Mouse (Mus musculus): ENCODE data around the gene Nipal4. TPM values are rescaled to one million over a fixed set of nuclear protein-coding genes. Genes with fewer than 3 reads are reported as not detected.

Gene Nipal4
- polyA plus RNA-seq, 1 experiment from 2014 or later = 1.6 TPM

GRCm38 (mm10) chr11:46125093-46125834 is 41.0 kb downstream of the Nipal4 start:
- WGBS = 93% methylated on average over 12 of the region's 12 CpGs
- H3K9me3 ChIP-seq (ENCODE audit: control insufficient read depth, low read length) = no peaks in the 10 kb centered on the region
- H3K4me3 ChIP-seq (ENCODE audit: low read depth, low read length) = no peak overlapping the region
- no peak overlapping the region for H3K4me2 ChIP-seq (replicated peaks; ENCODE audit: low read depth, low read length)
- H3K4me1 ChIP-seq (replicated peaks; ENCODE audit: control insufficient read depth, insufficient read depth, low read length) = no peaks in the 10 kb centered on the region
- no peaks in the 10 kb centered on the region for H3K36me3 ChIP-seq (ENCODE audit: control insufficient read depth, insufficient read depth, low read length)
- H3K9ac ChIP-seq (ENCODE audit: low read depth, low read length) = no peak overlapping the region
- no peak for ATAC-seq (ENCODE audit: low FRiP score)
- no peak overlapping the region for H3K27ac ChIP-seq (ENCODE audit: low read depth, low read length)
- H3K27me3 ChIP-seq (ENCODE audit: control insufficient read depth, insufficient read depth, low read length) = no peaks in the 10 kb centered on the region
- no peak for DNase-seq (ENCODE audit: low spot score)

GRCm38 (mm10) chr11:46123328-46123866 is 42.9 kb downstream of the Nipal4 start:
- ATAC-seq (ENCODE audit: low FRiP score) = no peak
- Histone ChIP-seq H3K4me1 (replicated peaks; ENCODE audit: control insufficient read depth, insufficient read depth, low read length) (no peaks in the 10 kb centered on the region), H3K9ac (ENCODE audit: low read depth, low read length) (no peak overlapping the region), H3K9me3 (ENCODE audit: control insufficient read depth, low read length) (no peaks in the 10 kb centered on the region), H3K27me3 (ENCODE audit: control insufficient read depth, insufficient read depth, low read length) (no peaks in the 10 kb centered on the region), H3K36me3 (ENCODE audit: control insufficient read depth, insufficient read depth, low read length) (no peaks in the 10 kb centered on the region), H3K4me2 (replicated peaks; ENCODE audit: low read depth, low read length) (no peak overlapping the region), H3K27ac (ENCODE audit: low read depth, low read length) (no peak overlapping the region), H3K4me3 (ENCODE audit: low read depth, low read length) (no peak overlapping the region)
- WGBS = 92% methylated on average over 8 of the region's 8 CpGs
- no peak for DNase-seq (ENCODE audit: low spot score)

GRCm38 (mm10) chr11:46122875-46123274 is 43.4 kb downstream of the Nipal4 start:
- no peaks in the 10 kb centered on the region for H3K27me3 ChIP-seq (ENCODE audit: control insufficient read depth, insufficient read depth, low read length)
- H3K9ac ChIP-seq (ENCODE audit: low read depth, low read length) = no peak overlapping the region
- no peak overlapping the region for H3K4me3 ChIP-seq (ENCODE audit: low read depth, low read length)
- H3K4me2 ChIP-seq (replicated peaks; ENCODE audit: low read depth, low read length) = no peak overlapping the region
- DNase-seq (ENCODE audit: low spot score) = no peak
- H3K27ac ChIP-seq (ENCODE audit: low read depth, low read length) = no peak overlapping the region
- ATAC-seq (ENCODE audit: low FRiP score) = no peak
- H3K36me3 ChIP-seq (ENCODE audit: control insufficient read depth, insufficient read depth, low read length) = no peaks in the 10 kb centered on the region
- WGBS = 88% methylated on average over 4 of the region's 4 CpGs
- no peaks in the 10 kb centered on the region for H3K4me1 ChIP-seq (replicated peaks; ENCODE audit: control insufficient read depth, insufficient read depth, low read length)
- H3K9me3 ChIP-seq (ENCODE audit: control insufficient read depth, low read length) = no peaks in the 10 kb centered on the region

- H3K27ac ChIP-seq (ENCODE audit: low read depth, low read length) = no peak overlapping the region
- no peaks in the 10 kb centered on the region for H3K9me3 ChIP-seq (ENCODE audit: control insufficient read depth, low read length)
- H3K4me1 ChIP-seq (replicated peaks; ENCODE audit: control insufficient read depth, insufficient read depth, low read length) = no peaks in the 10 kb centered on the region
- no peaks in the 10 kb centered on the region for H3K27me3 ChIP-seq (ENCODE audit: control insufficient read depth, insufficient read depth, low read length)
- H3K36me3 ChIP-seq (ENCODE audit: control insufficient read depth, insufficient read depth, low read length) = no peaks in the 10 kb centered on the region
- no peak overlapping the region for H3K4me2 ChIP-seq (replicated peaks; ENCODE audit: low read depth, low read length)
- DNase-seq (ENCODE audit: low spot score) = no peak
- no peak for ATAC-seq (ENCODE audit: low FRiP score)
- no peak overlapping the region for H3K4me3 ChIP-seq (ENCODE audit: low read depth, low read length)
- 94% methylated on average over 4 of the region's 4 CpGs for WGBS
- no peak overlapping the region for H3K9ac ChIP-seq (ENCODE audit: low read depth, low read length)
Measured at GRCm38 (mm10) chr11:46121666-46122065, 44.6 kb downstream of the Nipal4 start.

GRCm38 (mm10) chr11:46120084-46120483 is 46.2 kb downstream of the Nipal4 start:
- Histone ChIP-seq H3K36me3 (ENCODE audit: control insufficient read depth, insufficient read depth, low read length) (no peaks in the 10 kb centered on the region), H3K4me1 (replicated peaks; ENCODE audit: control insufficient read depth, insufficient read depth, low read length) (no peaks in the 10 kb centered on the region), H3K4me3 (ENCODE audit: low read depth, low read length) (no peak overlapping the region), H3K27me3 (ENCODE audit: control insufficient read depth, insufficient read depth, low read length) (no peaks in the 10 kb centered on the region), H3K4me2 (replicated peaks; ENCODE audit: low read depth, low read length) (no peak overlapping the region), H3K9me3 (ENCODE audit: control insufficient read depth, low read length) (no peaks in the 10 kb centered on the region), H3K27ac (ENCODE audit: low read depth, low read length) (no peak overlapping the region), H3K9ac (ENCODE audit: low read depth, low read length) (no peak overlapping the region)
- WGBS = 87% methylated on average over 10 of the region's 10 CpGs
- no peak for DNase-seq (ENCODE audit: low spot score)
- no peak for ATAC-seq (ENCODE audit: low FRiP score)

GRCm38 (mm10) chr11:46119624-46120023 is 46.7 kb downstream of the Nipal4 start:
- WGBS = 36% methylated on average over 4 of the region's 4 CpGs
- Histone ChIP-seq H3K4me3 (ENCODE audit: low read depth, low read length) (no peak overlapping the region), H3K27me3 (ENCODE audit: control insufficient read depth, insufficient read depth, low read length) (no peaks in the 10 kb centered on the region), H3K4me2 (replicated peaks; ENCODE audit: low read depth, low read length) (no peak overlapping the region), H3K27ac (ENCODE audit: low read depth, low read length) (no peak overlapping the region), H3K4me1 (replicated peaks; ENCODE audit: control insufficient read depth, insufficient read depth, low read length) (no peaks in the 10 kb centered on the region), H3K9me3 (ENCODE audit: control insufficient read depth, low read length) (no peaks in the 10 kb centered on the region), H3K36me3 (ENCODE audit: control insufficient read depth, insufficient read depth, low read length) (no peaks in the 10 kb centered on the region), H3K9ac (ENCODE audit: low read depth, low read length) (no peak overlapping the region)
- DNase-seq (ENCODE audit: low spot score) (no peak), ATAC-seq (ENCODE audit: low FRiP score) (no peak)

GRCm38 (mm10) chr11:46116510-46116909 is 49.8 kb downstream of the Nipal4 start:
- ATAC-seq (ENCODE audit: low FRiP score) (no peak), DNase-seq (ENCODE audit: low spot score) (no peak)
- Histone ChIP-seq H3K9me3 (ENCODE audit: control insufficient read depth, low read length) (no peaks in the 10 kb centered on the region), H3K4me2 (replicated peaks; ENCODE audit: low read depth, low read length) (no peak overlapping the region), H3K27me3 (ENCODE audit: control insufficient read depth, insufficient read depth, low read length) (no peaks in the 10 kb centered on the region), H3K27ac (ENCODE audit: low read depth, low read length) (no peak overlapping the region), H3K4me1 (replicated peaks; ENCODE audit: control insufficient read depth, insufficient read depth, low read length) (no peaks in the 10 kb centered on the region), H3K4me3 (ENCODE audit: low read depth, low read length) (no peak overlapping the region), H3K9ac (ENCODE audit: low read depth, low read length) (no peak overlapping the region), H3K36me3 (ENCODE audit: control insufficient read depth, insufficient read depth, low read length) (no peaks in the 10 kb centered on the region)
- WGBS = 93% methylated on average over 2 of the region's 2 CpGs

- DNase-seq (ENCODE audit: low spot score) = no peak
Measured at GRCm38 (mm10) chr11:46115411-46116173, 50.7 kb downstream of the Nipal4 start.

More at GRCm38 (mm10) chr11:46115411-46116173, 50.7 kb downstream of the Nipal4 start:
- H3K4me1 ChIP-seq (replicated peaks; ENCODE audit: control insufficient read depth, insufficient read depth, low read length) = no peaks in the 10 kb centered on the region
- 80% methylated on average over 9 of the region's 9 CpGs for WGBS
- no peak for ATAC-seq (ENCODE audit: low FRiP score)
- no peaks in the 10 kb centered on the region for H3K27me3 ChIP-seq (ENCODE audit: control insufficient read depth, insufficient read depth, low read length)
- no peak overlapping the region for H3K9ac ChIP-seq (ENCODE audit: low read depth, low read length)
- no peak overlapping the region for H3K4me2 ChIP-seq (replicated peaks; ENCODE audit: low read depth, low read length)
- no peaks in the 10 kb centered on the region for H3K36me3 ChIP-seq (ENCODE audit: control insufficient read depth, insufficient read depth, low read length)
- no peak overlapping the region for H3K4me3 ChIP-seq (ENCODE audit: low read depth, low read length)
- no peak overlapping the region for H3K27ac ChIP-seq (ENCODE audit: low read depth, low read length)
- no peaks in the 10 kb centered on the region for H3K9me3 ChIP-seq (ENCODE audit: control insufficient read depth, low read length)
